Mouse (Mus musculus): ENCODE measurements around the gene Dcst1.

DNA sequence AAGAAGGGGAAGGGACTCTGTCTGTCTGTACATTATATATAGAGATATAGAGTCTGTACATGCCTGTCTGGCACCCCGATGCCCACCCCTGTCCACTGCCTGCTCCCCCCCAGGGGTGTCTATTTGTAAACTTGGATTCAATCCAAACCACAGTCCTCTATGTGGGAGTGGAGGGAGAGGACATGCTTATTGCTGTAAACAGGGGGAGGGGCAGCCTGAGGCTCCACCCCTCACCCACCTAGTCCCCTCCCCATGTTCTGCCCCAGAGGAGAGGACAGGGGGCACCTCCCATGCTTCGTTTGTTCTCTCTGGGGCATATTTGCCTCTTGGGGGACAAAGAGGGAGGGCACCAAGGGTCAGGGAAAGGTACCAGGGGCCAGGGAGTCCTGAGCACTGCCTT, 50.3 kb downstream of the Dcst1 start:
- TF ChIP-seq POLR2A (IDR thresholded peaks at IDR 0.05; ENCODE audit: control insufficient read depth, low read depth, low read length) (no peak), CTCF (IDR thresholded peaks at IDR 0.05; ENCODE audit: control insufficient read depth, insufficient read depth, insufficient replicate concordance, low read depth, low read length) (no peak)
